Mouse (Mus musculus): ENCODE results near the gene Sntg2. TPM values are rescaled to one million over a fixed set of nuclear protein-coding genes. Genes with fewer than 3 reads are reported as not detected.

Sntg2 gene
- polyA plus RNA-seq (2012; fragmentation: generic; extraction: Trizol), result not detected

- no peak for TF ChIP-seq MYOG (IDR thresholded peaks at IDR 0.05; ENCODE audit: control insufficient read depth in 1 of 3, insufficient read depth in 1 of 3, insufficient read length in 2 of 3, low read depth in 2 of 3)
- no peak for TF ChIP-seq TCF3 (IDR thresholded peaks at IDR 0.05; ENCODE audit: insufficient read length, low read depth)
- no peak for TF ChIP-seq USF1 (IDR thresholded peaks at IDR 0.05; ENCODE audit: low read depth)
- TF ChIP-seq POLR2A (IDR thresholded peaks at IDR 0.05; ENCODE audit: insufficient read length, low read depth), result no peak
- no peak for TF ChIP-seq MAX (IDR thresholded peaks at IDR 0.05; ENCODE audit: low read depth)
- TF ChIP-seq SRF (IDR thresholded peaks at IDR 0.05; ENCODE audit: control insufficient read depth, insufficient read length, low read depth), result no peak
- no peak for TF ChIP-seq CEBPB (IDR thresholded peaks at IDR 0.05; ENCODE audit: insufficient read depth, poor library complexity, severe bottlenecking)
- no peak for TF ChIP-seq TCF12 (IDR thresholded peaks at IDR 0.05; ENCODE audit: insufficient read depth, poor library complexity, severe bottlenecking)
- no peak for TF ChIP-seq REST (IDR thresholded peaks at IDR 0.05; ENCODE audit: insufficient read depth, insufficient read length)
- no peak within 1 kb of the TSS for H3K4me2 ChIP-seq (ENCODE audit: low read depth)
- H3K4me3 ChIP-seq, result no peak within 1 kb of the TSS
- H3ac ChIP-seq (ENCODE audit: control insufficient read depth, insufficient read length), result no peak within 1 kb of the TSS
- no peaks in the 10 kb centered on the region for H3K36me3 ChIP-seq (ENCODE audit: control insufficient read depth, insufficient read depth)
- no peaks in the 10 kb centered on the region for H3K79me2 ChIP-seq (ENCODE audit: control insufficient read depth, insufficient read depth)
- H3K27me3 ChIP-seq (ENCODE audit: control insufficient read depth, insufficient read depth, insufficient read length), result no peaks in the 10 kb centered on the region
Observed at GRCm38 (mm10) chr12:30372933-30373501, at the start of gene Sntg2. Gene Sntg2 (minus strand): TSS chr12:30373375.

- TF ChIP-seq REST (IDR thresholded peaks at IDR 0.05; ENCODE audit: insufficient read depth, insufficient read length) (no peak), MAX (IDR thresholded peaks at IDR 0.05; ENCODE audit: low read depth) (no peak), MYOD1 (IDR thresholded peaks at IDR 0.05; ENCODE audit: control insufficient read depth in 1 of 3, insufficient read length in 2 of 3, low read depth in 2 of 3) (no peak), TCF3 (IDR thresholded peaks at IDR 0.05; ENCODE audit: insufficient read length, low read depth) (no peak), SRF (IDR thresholded peaks at IDR 0.05; ENCODE audit: control insufficient read depth, insufficient read length, low read depth) (no peak), POLR2AphosphoS2 (IDR thresholded peaks at IDR 0.05; ENCODE audit: insufficient read length, low read depth) (no peak), TCF12 (IDR thresholded peaks at IDR 0.05; ENCODE audit: insufficient read depth, poor library complexity, severe bottlenecking) (no peak), E2F4 (IDR thresholded peaks at IDR 0.05; ENCODE audit: insufficient read depth) (no peak), MYOG (IDR thresholded peaks at IDR 0.05; ENCODE audit: control insufficient read depth in 1 of 3, insufficient read depth in 1 of 3, insufficient read length in 2 of 3, low read depth in 2 of 3) (no peak), CEBPB (IDR thresholded peaks at IDR 0.05; ENCODE audit: insufficient read depth, poor library complexity, severe bottlenecking) (no peak), POLR2A (IDR thresholded peaks at IDR 0.05; ENCODE audit: insufficient read length, low read depth) (no peak), USF1 (IDR thresholded peaks at IDR 0.05; ENCODE audit: low read depth) (no peak)
- Histone ChIP-seq H3K4me2 (ENCODE audit: low read depth) (no peak overlapping the region), H3K36me3 (ENCODE audit: control insufficient read depth, insufficient read depth) (no peaks in the 10 kb centered on the region), H3K79me2 (ENCODE audit: control insufficient read depth, insufficient read depth) (no peaks in the 10 kb centered on the region), H3K4me3 (no peak overlapping the region), H3ac (ENCODE audit: control insufficient read depth, insufficient read length) (no peak overlapping the region), H3K27me3 (ENCODE audit: control insufficient read depth, insufficient read depth, insufficient read length) (no peaks in the 10 kb centered on the region)
Observed at GRCm38 (mm10) chr12:30416547-30416946, 43.4 kb upstream of the Sntg2 start.

- Histone ChIP-seq H3ac (ENCODE audit: control insufficient read depth, insufficient read length) (no peak overlapping the region), H3K79me2 (ENCODE audit: control insufficient read depth, insufficient read depth) (no peaks in the 10 kb centered on the region), H3K4me2 (ENCODE audit: low read depth) (no peak overlapping the region), H3K27me3 (ENCODE audit: control insufficient read depth, insufficient read depth, insufficient read length) (no peaks in the 10 kb centered on the region), H3K36me3 (ENCODE audit: control insufficient read depth, insufficient read depth) (no peaks in the 10 kb centered on the region), H3K4me3 (no peak overlapping the region)
- TF ChIP-seq USF1 (IDR thresholded peaks at IDR 0.05; ENCODE audit: low read depth) (no peak), POLR2AphosphoS2 (IDR thresholded peaks at IDR 0.05; ENCODE audit: insufficient read length, low read depth) (no peak), POLR2A (IDR thresholded peaks at IDR 0.05; ENCODE audit: insufficient read length, low read depth) (no peak), MYOD1 (IDR thresholded peaks at IDR 0.05; ENCODE audit: control insufficient read depth in 1 of 3, insufficient read length in 2 of 3, low read depth in 2 of 3) (no peak), TCF12 (IDR thresholded peaks at IDR 0.05; ENCODE audit: insufficient read depth, poor library complexity, severe bottlenecking) (no peak), TCF3 (IDR thresholded peaks at IDR 0.05; ENCODE audit: insufficient read length, low read depth) (no peak), E2F4 (IDR thresholded peaks at IDR 0.05; ENCODE audit: insufficient read depth) (no peak), CEBPB (IDR thresholded peaks at IDR 0.05; ENCODE audit: insufficient read depth, poor library complexity, severe bottlenecking) (no peak), SRF (IDR thresholded peaks at IDR 0.05; ENCODE audit: control insufficient read depth, insufficient read length, low read depth) (no peak), REST (IDR thresholded peaks at IDR 0.05; ENCODE audit: insufficient read depth, insufficient read length) (no peak), MAX (IDR thresholded peaks at IDR 0.05; ENCODE audit: low read depth) (no peak), MYOG (IDR thresholded peaks at IDR 0.05; ENCODE audit: control insufficient read depth in 1 of 3, insufficient read depth in 1 of 3, insufficient read length in 2 of 3, low read depth in 2 of 3) (no peak)
Observed at GRCm38 (mm10) chr12:30415981-30416380, 42.8 kb upstream of the Sntg2 start.

- H3K4me3 ChIP-seq, result no peak overlapping the region
- TF ChIP-seq POLR2AphosphoS2 (IDR thresholded peaks at IDR 0.05; ENCODE audit: insufficient read length, low read depth), result no peak
- no peak for TF ChIP-seq POLR2A (IDR thresholded peaks at IDR 0.05; ENCODE audit: insufficient read length, low read depth)
- TF ChIP-seq MYOG (IDR thresholded peaks at IDR 0.05; ENCODE audit: control insufficient read depth in 1 of 3, insufficient read depth in 1 of 3, insufficient read length in 2 of 3, low read depth in 2 of 3), result no peak
- no peak for TF ChIP-seq SRF (IDR thresholded peaks at IDR 0.05; ENCODE audit: control insufficient read depth, insufficient read length, low read depth)
- TF ChIP-seq MYOD1 (IDR thresholded peaks at IDR 0.05; ENCODE audit: control insufficient read depth in 1 of 3, insufficient read length in 2 of 3, low read depth in 2 of 3), result no peak
- no peak for TF ChIP-seq MAX (IDR thresholded peaks at IDR 0.05; ENCODE audit: low read depth)
- no peak for TF ChIP-seq E2F4 (IDR thresholded peaks at IDR 0.05; ENCODE audit: insufficient read depth)
- TF ChIP-seq CEBPB (IDR thresholded peaks at IDR 0.05; ENCODE audit: insufficient read depth, poor library complexity, severe bottlenecking), result no peak
- no peak for TF ChIP-seq USF1 (IDR thresholded peaks at IDR 0.05; ENCODE audit: low read depth)
- no peak for TF ChIP-seq REST (IDR thresholded peaks at IDR 0.05; ENCODE audit: insufficient read depth, insufficient read length)
- H3K4me2 ChIP-seq (ENCODE audit: low read depth), result no peak overlapping the region
- H3K79me2 ChIP-seq (ENCODE audit: control insufficient read depth, insufficient read depth), result no peaks in the 10 kb centered on the region
- H3ac ChIP-seq (ENCODE audit: control insufficient read depth, insufficient read length), result no peak overlapping the region
- no peaks in the 10 kb centered on the region for H3K36me3 ChIP-seq (ENCODE audit: control insufficient read depth, insufficient read depth)
- H3K27me3 ChIP-seq (ENCODE audit: control insufficient read depth, insufficient read depth, insufficient read length), result no peaks in the 10 kb centered on the region
Observed at GRCm38 (mm10) chr12:30402651-30403050, 29.5 kb upstream of the Sntg2 start.

Data from myocyte (in vitro differentiated cells).